Mouse (Mus musculus) stomach, embryonic 14.5 days (tissue): ENCODE data around the gene Sart1. TPM values are rescaled to one million over a fixed set of nuclear protein-coding genes. Genes with fewer than 3 reads are reported as not detected.

Experiments
- ATAC-seq: fragments of 200-750 bp; cut with Nextera tagmentation; 2 replicates; pipeline ENCODE4 v1.8.0; 2017; ENCODE audit warnings: low read depth, moderate TSS enrichment; ENCODE audit not compliant: insufficient number of reproducible peaks, insufficient read depth, low FRiP score
- H3K27ac ChIP-seq: fragments of 300-500 bp; sonication (generic); 2 replicates; pipeline ENCODE4 v1.5.1; 2014; ENCODE audit warnings: mild to moderate bottlenecking, low read length, moderate library complexity, mixed read lengths
- H3K27me3 ChIP-seq: fragments of 300-500 bp; sonication (generic); 2 replicates; pipeline ENCODE4 v1.6.1; 2014; ENCODE audit warnings: low read length, control low read depth, mixed read lengths; ENCODE audit not compliant: control insufficient read depth, insufficient read depth
- H3K36me3 ChIP-seq: fragments of 300-500 bp; sonication (generic); 2 replicates; pipeline ENCODE4 v1.6.1; 2014; ENCODE audit warnings: mild to moderate bottlenecking, control low read depth, low read length, moderate library complexity, mixed read lengths; ENCODE audit not compliant: control insufficient read depth, insufficient read depth
- H3K4me1 ChIP-seq: fragments of 300-500 bp; sonication (generic); 2 replicates; pipeline ENCODE4 v1.6.1; 2014; ENCODE audit warnings: low read length, control low read depth, mixed read lengths; ENCODE audit not compliant: control insufficient read depth, insufficient read depth
- H3K4me2 ChIP-seq: fragments of 300-500 bp; sonication (generic); replicated peaks from 2 replicates; pipeline ENCODE4 v1.6.1; 2014; ENCODE audit warnings: low read depth, low read length, control low read depth
- H3K4me3 ChIP-seq: fragments of 300-500 bp; sonication (generic); 2 replicates; pipeline ENCODE4 v1.5.1; 2014; ENCODE audit warnings: low read depth, low read length, control low read depth
- H3K9ac ChIP-seq: fragments of 300-500 bp; sonication (generic); replicated peaks from 2 replicates; pipeline ENCODE4 v1.6.1; 2014; ENCODE audit warnings: low read depth, mild to moderate bottlenecking, control low read depth, low read length, moderate library complexity, mixed read lengths
- H3K9me3 ChIP-seq: fragments of 300-500 bp; sonication (generic); 2 replicates; pipeline ENCODE4 v1.6.1; 2016; ENCODE audit warnings: low read depth, low read length, control low read depth; ENCODE audit not compliant: control insufficient read depth
- WGBS: fragments of 180-500 bp; shearing (Covaris S2); extraction: QIAGEN DNeasy Blood & Tissue Kit; methylation state at CpG from one replicate; pipeline ENCODE4 v1.1.7; 2014; 5-methylcytosine and 5-hydroxymethylcytosine counted together
- polyA plus RNA-seq: library from polyadenylated mRNA; unstranded; fragments of >200 nt; fragmentation: Nextera tagmentation; extraction: Ambion mirVana; gene quantifications from 2 replicates; pipeline ENCODE4 v1.2.1, GENCODE M21; 2014

The Sart1 gene
- 56.3 and 65.0 TPM in 2 replicates for polyA plus RNA-seq

DNA sequence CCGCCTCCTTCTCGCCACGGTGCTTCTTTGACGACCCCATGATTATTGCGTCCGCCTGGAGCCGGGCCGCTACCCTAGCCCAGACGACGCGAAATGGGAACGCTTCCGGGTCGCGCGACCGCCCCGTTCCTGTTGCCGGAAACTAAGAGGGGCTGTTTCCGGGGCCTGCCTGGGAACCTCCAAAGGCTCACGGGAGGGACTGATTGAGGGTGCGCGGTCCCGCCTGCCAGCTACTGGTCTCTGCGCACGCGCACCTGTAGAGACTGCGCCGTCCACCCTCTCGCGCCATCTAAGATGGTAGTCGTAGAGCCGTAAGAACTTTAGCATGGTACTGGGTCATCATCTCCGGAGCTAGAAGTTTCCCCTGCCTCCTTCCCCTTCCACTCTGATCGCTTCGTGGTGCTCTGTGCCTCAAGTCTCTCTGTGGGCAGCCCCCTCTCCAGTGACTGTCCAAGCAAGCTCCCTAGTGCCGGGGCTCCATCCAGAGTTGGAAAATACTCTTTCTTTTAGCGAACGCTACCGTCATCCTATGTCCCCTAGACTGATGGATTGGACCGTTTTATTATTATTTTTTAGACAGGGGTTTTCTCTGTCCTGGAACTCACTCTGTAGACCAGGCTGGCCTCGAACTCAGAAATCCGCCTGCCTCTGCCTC is at the start of gene Sart1:
Sart1 (minus strand) TSS at position 116 of the 655 bp plus-strand sequence.
- peak; percentile 95 for ATAC-seq
- Histone ChIP-seq H3K27ac (peak within 1 kb of the TSS; percentile 87; the same call in 1 of the 2 replicates), H3K9me3 (no peaks in the 10 kb centered on the region), H3K4me2 (peak within 1 kb of the TSS; percentile 86), H3K27me3 (no peaks in the 10 kb centered on the region), H3K4me3 (peak within 1 kb of the TSS; percentile 95), H3K4me1 (peaks cover 19% of the 10 kb centered on the region), H3K9ac (peak within 1 kb of the TSS; percentile 83), H3K36me3 (peaks cover 22% of the 10 kb centered on the region)
- 3% methylated on average over 43 of the region's 43 CpGs for WGBS

DNA sequence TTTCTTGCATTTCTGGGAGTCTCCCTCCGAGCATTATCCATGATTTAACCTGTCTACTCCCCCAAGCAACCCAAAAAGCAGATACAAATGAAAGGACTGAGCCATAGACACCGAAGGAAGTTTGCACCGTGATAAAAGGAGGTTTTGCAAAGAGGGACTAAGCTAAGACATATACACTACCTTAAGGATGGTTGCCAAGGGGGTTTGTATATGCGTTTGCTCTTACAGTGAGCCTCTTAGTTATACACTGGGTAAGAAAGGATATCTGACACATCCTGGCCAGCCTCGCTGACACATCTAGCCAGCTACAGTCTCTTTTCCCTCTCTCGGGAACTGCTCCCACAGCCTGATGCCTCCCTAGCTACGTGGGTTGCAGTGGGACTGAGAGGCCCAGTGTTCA is 45.4 kb upstream of the Sart1 start:
- ATAC-seq, result no peak
- H3K4me2 ChIP-seq, result peak overlapping the region; percentile 70
- peaks cover 13% of the 10 kb centered on the region for H3K4me1 ChIP-seq
- no peaks in the 10 kb centered on the region for H3K36me3 ChIP-seq
- no peak overlapping the region for H3K4me3 ChIP-seq
- no peaks in the 10 kb centered on the region for H3K27me3 ChIP-seq
- H3K27ac ChIP-seq, result peak overlapping the region; percentile 56; the same call in 1 of the 2 replicates
- no peak overlapping the region for H3K9ac ChIP-seq
- no peaks in the 10 kb centered on the region for H3K9me3 ChIP-seq
- WGBS, result 57% methylated on average over 7 of the region's 7 CpGs

DNA sequence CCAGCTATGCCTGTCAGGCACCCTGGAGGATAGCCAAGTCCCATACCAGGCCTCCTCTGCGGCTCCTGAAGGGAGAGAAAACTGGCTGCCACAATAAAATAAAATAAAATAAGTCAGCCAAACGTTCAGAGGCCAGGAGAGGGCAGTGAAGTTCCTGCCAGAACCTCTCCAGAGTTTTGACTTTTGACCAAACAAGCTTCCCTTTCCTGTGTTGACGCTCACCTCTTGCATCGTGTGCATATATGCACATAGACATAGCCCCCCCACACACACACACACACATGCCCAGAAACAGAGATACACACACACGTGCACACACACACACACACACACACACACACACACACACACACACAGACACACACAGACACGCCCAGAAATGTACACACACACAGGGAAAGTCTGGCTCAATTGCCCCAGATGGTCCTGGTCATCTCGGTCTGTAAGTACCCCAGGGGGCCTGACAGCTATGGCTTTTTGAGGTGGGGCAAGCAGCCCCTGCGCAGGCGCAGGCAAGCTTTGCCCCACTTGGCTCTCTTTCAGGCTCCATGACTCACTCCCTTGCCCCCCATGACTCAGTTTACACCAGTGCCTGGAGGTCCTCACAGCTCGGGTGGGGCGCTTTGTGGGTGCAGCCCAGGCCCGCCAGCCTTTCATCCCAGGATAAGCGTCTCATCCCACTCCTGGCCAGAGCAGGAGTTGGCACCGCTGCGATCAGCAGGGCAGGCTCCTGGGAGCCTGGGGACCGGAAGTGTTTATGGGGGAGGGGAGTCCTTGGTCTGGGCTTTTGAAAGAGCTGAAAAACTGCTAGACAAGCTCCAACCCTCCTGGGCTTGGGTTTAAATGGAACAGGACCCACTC is 44.7 kb upstream of the Sart1 start:
- H3K27ac ChIP-seq, result peak overlapping the region; percentile 56
- no peak overlapping the region for H3K9ac ChIP-seq
- H3K4me3 ChIP-seq, result peak overlapping the region; percentile 25
- H3K4me1 ChIP-seq, result peaks cover 13% of the 10 kb centered on the region
- 5% methylated on average over 16 of the region's 16 CpGs for WGBS
- no peaks in the 10 kb centered on the region for H3K27me3 ChIP-seq
- H3K4me2 ChIP-seq, result peak overlapping the region; percentile 70
- H3K36me3 ChIP-seq, result no peaks in the 10 kb centered on the region
- no peaks in the 10 kb centered on the region for H3K9me3 ChIP-seq
- peak; percentile 72; the same call in 1 of the 2 replicates for ATAC-seq

DNA sequence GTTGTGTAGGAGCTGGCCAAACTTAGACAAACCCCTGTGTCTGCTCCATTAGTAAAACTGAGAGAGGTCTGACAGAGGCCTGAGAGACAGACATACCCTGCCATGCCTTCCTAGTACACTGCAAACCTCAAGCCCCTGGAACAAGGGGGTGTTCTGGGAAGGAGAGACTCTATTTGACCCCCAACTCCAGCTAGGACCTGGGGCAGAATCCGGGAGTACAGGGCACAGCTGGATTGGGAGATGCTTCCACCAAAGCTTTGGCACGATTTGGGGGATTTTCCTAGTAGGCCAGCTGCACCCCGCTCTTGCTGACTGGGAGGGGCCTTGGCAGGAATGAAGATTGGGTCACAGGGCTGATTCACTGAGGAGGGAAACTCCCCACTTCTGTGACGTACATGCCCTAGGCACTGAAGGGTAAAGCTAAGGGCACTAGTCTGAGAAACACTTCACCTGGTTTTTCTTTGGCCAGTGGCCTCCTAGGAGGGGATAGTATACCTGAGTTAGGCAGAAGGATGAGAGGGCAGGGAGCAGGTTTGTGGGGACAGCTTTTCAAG is 43.5 kb upstream of the Sart1 start:
- 72% methylated on average over 4 of the region's 4 CpGs for WGBS

DNA sequence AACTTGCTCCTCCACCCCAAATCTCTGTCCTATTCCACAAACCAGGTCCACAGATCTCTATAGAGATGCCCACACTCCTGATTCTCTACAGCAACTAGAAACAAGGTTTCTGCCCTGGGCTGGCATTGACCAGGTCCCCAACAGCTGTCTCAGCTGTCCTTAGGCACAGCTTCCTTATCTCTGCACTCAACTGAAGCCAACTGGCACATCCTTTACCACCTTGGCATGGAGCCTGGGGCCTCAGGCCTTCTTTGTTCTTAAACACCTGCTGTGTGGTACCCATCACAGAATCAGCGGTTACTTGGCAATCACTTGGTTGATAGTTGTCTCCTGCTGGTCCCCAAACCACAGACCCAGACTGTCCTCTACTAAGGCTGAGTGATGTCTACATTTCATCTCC is 41.9 kb upstream of the Sart1 start:
- WGBS, result 81% methylated on average over 1 of the region's 1 CpGs
- Histone ChIP-seq H3K27me3 (no peaks in the 10 kb centered on the region), H3K27ac (no peak overlapping the region), H3K36me3 (peaks cover 14% of the 10 kb centered on the region), H3K4me2 (no peak overlapping the region), H3K9ac (no peak overlapping the region), H3K4me3 (no peak overlapping the region), H3K4me1 (peaks cover 25% of the 10 kb centered on the region), H3K9me3 (no peaks in the 10 kb centered on the region)
- no peak for ATAC-seq

More for the DNA sequence above, 43.5 kb upstream of the Sart1 start:
- Histone ChIP-seq H3K27me3 (no peaks in the 10 kb centered on the region), H3K4me3 (no peak overlapping the region), H3K9me3 (no peaks in the 10 kb centered on the region), H3K4me1 (peaks cover 13% of the 10 kb centered on the region), H3K9ac (no peak overlapping the region), H3K4me2 (no peak overlapping the region), H3K27ac (no peak overlapping the region), H3K36me3 (peaks cover 3% of the 10 kb centered on the region)
- ATAC-seq, result no peak

DNA sequence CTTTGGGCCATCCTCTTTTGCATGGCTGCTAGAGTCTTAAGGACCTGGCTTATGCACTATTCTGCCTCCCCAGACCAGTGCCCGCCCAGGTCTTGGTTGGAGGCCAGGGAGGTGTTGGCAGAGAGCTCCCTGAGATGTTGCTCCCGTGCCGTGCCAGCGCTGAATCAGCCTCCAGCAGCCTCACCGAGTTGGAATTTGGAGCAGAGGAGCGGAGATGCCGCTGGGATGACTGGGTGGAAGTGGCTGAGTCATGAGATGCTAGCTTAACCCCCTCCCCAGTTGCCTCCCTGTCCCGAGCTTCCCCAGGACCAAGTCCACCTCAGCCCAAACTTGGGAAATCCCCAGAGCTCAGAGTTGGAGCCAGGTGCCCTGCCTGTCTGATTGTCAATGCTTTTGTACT is 41.3 kb upstream of the Sart1 start:
- ATAC-seq, result no peak
- Histone ChIP-seq H3K27ac (no peak overlapping the region), H3K4me1 (peaks cover 25% of the 10 kb centered on the region), H3K9ac (no peak overlapping the region), H3K27me3 (no peaks in the 10 kb centered on the region), H3K4me2 (no peak overlapping the region), H3K4me3 (no peak overlapping the region), H3K36me3 (peaks cover 14% of the 10 kb centered on the region), H3K9me3 (no peaks in the 10 kb centered on the region)
- WGBS, result 75% methylated on average over 8 of the region's 8 CpGs

DNA sequence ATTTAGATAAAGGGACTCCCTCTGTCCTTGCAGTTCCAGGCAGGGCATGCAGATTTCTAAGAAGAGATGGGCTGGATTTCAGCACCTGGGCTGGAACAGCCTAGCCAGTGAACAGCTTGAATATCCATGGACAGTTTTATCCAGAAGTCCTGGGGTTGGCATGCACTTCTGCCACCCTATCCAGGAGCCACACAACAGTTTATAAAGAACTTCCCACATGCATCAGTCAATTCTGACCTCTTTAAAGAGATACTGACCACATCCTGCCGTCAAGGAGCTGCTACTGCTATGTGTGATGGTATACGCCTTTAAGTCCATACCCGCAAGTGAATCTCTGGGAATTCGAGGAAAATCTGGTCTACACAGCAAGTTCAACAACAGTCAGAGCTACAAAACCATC is 40.7 kb upstream of the Sart1 start:
- ATAC-seq, result no peak
- peaks cover 22% of the 10 kb centered on the region for H3K4me1 ChIP-seq
- no peak overlapping the region for H3K27ac ChIP-seq
- no peak overlapping the region for H3K9ac ChIP-seq
- WGBS, result 76% methylated on average over 4 of the region's 4 CpGs
- no peak overlapping the region for H3K4me2 ChIP-seq
- no peaks in the 10 kb centered on the region for H3K27me3 ChIP-seq
- peaks cover 14% of the 10 kb centered on the region for H3K36me3 ChIP-seq
- H3K4me3 ChIP-seq, result no peak overlapping the region
- no peaks in the 10 kb centered on the region for H3K9me3 ChIP-seq

DNA sequence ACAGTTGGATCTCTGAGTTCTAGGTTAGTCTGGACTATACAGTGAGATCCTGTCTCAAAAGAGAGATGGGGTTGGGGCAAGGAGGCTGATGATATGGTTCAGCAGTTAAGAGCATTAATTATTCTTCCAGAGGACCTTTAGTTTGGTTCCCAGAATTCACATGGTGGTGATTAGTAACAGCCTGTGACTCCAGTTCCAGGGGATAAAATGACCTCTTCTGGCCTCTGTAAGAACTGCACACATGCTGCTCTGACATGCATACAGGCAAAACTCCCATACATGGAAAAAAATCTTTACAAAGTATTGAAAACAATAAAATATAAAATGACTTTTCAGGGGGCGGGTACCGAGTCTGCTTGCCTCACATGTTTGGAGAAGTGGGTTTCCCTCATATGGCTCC is 39.6 kb upstream of the Sart1 start:
- no peak for ATAC-seq
- Histone ChIP-seq H3K9me3 (no peaks in the 10 kb centered on the region), H3K27ac (peak overlapping the region; percentile 33; the same call in 1 of the 2 replicates), H3K36me3 (peaks cover 14% of the 10 kb centered on the region), H3K4me1 (peaks cover 19% of the 10 kb centered on the region), H3K9ac (no peak overlapping the region), H3K4me3 (no peak overlapping the region), H3K4me2 (no peak overlapping the region), H3K27me3 (no peaks in the 10 kb centered on the region)
- 79% methylated on average over 2 of the region's 2 CpGs for WGBS
